Mouse (Mus musculus) liver, adult 2 months (tissue): Measurements from ENCODE around the gene Ankrd52. TPM values are rescaled to one million over a fixed set of nuclear protein-coding genes. Genes with fewer than 3 reads are reported as not detected.

Experiments
- DNase-seq: peaks from one replicate; pipeline ENCODE4 v3.0.0-alpha.2; 2011; ENCODE audit warnings: low read depth, low spot score; ENCODE audit errors: extremely low read depth
- H3K27ac ChIP-seq: fragments of 200-500 bp; replicated peaks from 2 replicates; pipeline ENCODE4 v1.5.1; 2012; ENCODE audit warnings: low read depth, mild to moderate bottlenecking, control low read depth, inconsistent platforms, low read length; ENCODE audit not compliant: insufficient read depth
- H3K27me3 ChIP-seq: fragments of 200-500 bp; 2 replicates; pipeline ENCODE4 v1.6.1; 2012; ENCODE audit warnings: mild to moderate bottlenecking, moderate library complexity, low read length, inconsistent platforms; ENCODE audit not compliant: control insufficient read depth, insufficient read depth
- H3K36me3 ChIP-seq: fragments of 200-500 bp; 2 replicates; pipeline ENCODE4 v1.6.1; 2012; ENCODE audit warnings: low read length, inconsistent platforms; ENCODE audit not compliant: control insufficient read depth, insufficient read depth
- H3K4me1 ChIP-seq: fragments of 200-500 bp; 2 replicates; pipeline ENCODE4 v1.6.1; 2011; ENCODE audit warnings: low read length; ENCODE audit not compliant: control insufficient read depth, insufficient read depth
- H3K4me3 ChIP-seq: fragments of 200-500 bp; 2 replicates; pipeline ENCODE4 v1.5.1; 2011; ENCODE audit warnings: low read depth, mild to moderate bottlenecking, control low read depth, low read length, moderate library complexity; ENCODE audit not compliant: insufficient read depth
- H3K79me2 ChIP-seq: fragments of 200-500 bp; 2 replicates; pipeline ENCODE4 v1.6.1; 2012; ENCODE audit warnings: inconsistent platforms, mild to moderate bottlenecking, low read length, moderate library complexity; ENCODE audit not compliant: control insufficient read depth, insufficient read depth
- H3K9ac ChIP-seq: fragments of 200-500 bp; 2 replicates; pipeline ENCODE4 v1.6.1; 2012; ENCODE audit warnings: low read depth, mild to moderate bottlenecking, control low read depth, inconsistent platforms, low read length
- CTCF ChIP-seq: fragments of 200-500 bp; IDR thresholded peaks from 2 replicates; pipeline ENCODE4 v1.5.1; 2011; ENCODE audit warnings: low read depth, low read length, control low read depth
- POLR2A ChIP-seq: fragments of 200-500 bp; IDR thresholded peaks from 2 replicates; pipeline ENCODE4 v1.6.1; 2011; ENCODE audit warnings: low read length, control low read depth; ENCODE audit not compliant: insufficient read depth; ENCODE audit errors: extremely low read depth
- WGBS: fragments of 180-500 bp; shearing (Covaris S2); methylation state at CpG from one replicate; pipeline ENCODE4 v1.1.7; 2018; 5-methylcytosine and 5-hydroxymethylcytosine counted together
- polyA plus RNA-seq: library from polyadenylated mRNA; depleted of rRNA; stranded (reverse); fragments of >200 nt; gene quantifications from 2 replicates; pipeline ENCODE4 v1.2.3, GENCODE M21; 2012
- total RNA-seq: library from RNA; depleted of rRNA; stranded (reverse); fragments of >200 nt; gene quantifications from 2 replicates; pipeline ENCODE4 v1.2.3, GENCODE M21; 2014

Ankrd52 gene
- total and polyA plus RNA-seq, 2 experiments, result 5.6 to 14.8 TPM

DNA sequence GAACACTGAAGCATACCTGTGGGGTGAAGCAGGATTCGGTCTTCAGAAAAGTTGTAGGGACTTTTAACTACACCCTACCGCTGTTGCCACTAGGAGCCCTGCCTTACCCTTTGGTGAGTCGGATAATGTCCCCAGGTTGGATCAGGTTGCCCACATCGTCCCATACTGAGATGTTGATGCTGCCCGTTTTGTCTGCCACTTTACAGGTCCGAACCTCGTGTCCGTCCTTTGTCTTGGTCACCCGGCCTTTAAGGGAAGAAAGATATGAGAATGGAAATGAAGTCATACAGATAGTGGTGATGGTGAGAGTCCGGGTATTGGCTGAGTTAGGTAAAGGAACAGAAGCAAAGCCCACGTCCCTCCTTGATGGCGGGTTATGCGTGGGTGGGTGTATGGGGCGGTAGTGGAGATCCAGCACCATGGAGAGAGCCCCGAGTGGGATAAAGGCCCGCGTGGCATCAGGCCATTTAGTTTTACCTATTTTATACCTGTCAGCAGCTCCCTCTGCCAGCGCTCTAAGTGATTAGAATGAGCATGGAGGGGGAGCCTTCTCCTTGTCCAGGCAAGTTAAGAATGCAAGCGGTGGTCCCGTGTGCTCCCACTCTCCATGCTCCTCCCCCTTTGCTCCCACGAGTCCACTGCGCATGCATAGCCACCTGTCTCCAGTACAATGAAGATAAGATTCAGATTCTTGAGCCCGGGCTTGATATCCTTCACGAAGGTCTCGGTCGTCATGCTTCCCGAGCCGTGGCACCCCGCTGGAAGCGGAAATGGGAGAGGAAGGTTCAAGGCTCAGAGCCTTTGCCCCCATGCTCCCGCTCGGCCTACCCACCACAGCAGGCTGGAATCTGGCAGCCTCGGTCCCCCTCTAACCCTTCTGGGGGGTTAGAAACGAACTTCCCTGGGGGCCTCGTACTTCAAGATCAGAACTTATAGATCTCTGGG, 31.9 kb downstream of the Ankrd52 start:
- no peak for DNase-seq
- peak overlapping the region; percentile 81 for H3K9ac ChIP-seq
- peaks cover 7% of the 10 kb centered on the region; the same call in 1 of the 2 replicates for H3K79me2 ChIP-seq
- H3K36me3 ChIP-seq, result no peaks in the 10 kb centered on the region; the same call in 1 of the 2 replicates
- peak overlapping the region; percentile 17 for H3K27ac ChIP-seq
- peaks cover 15% of the 10 kb centered on the region for H3K4me1 ChIP-seq
- no peak for TF ChIP-seq POLR2A
- TF ChIP-seq CTCF, result no peak
- H3K4me3 ChIP-seq, result peak overlapping the region; percentile 84
- H3K27me3 ChIP-seq, result no peaks in the 10 kb centered on the region
- 19% methylated on average over 35 of the region's 35 CpGs for WGBS

DNA sequence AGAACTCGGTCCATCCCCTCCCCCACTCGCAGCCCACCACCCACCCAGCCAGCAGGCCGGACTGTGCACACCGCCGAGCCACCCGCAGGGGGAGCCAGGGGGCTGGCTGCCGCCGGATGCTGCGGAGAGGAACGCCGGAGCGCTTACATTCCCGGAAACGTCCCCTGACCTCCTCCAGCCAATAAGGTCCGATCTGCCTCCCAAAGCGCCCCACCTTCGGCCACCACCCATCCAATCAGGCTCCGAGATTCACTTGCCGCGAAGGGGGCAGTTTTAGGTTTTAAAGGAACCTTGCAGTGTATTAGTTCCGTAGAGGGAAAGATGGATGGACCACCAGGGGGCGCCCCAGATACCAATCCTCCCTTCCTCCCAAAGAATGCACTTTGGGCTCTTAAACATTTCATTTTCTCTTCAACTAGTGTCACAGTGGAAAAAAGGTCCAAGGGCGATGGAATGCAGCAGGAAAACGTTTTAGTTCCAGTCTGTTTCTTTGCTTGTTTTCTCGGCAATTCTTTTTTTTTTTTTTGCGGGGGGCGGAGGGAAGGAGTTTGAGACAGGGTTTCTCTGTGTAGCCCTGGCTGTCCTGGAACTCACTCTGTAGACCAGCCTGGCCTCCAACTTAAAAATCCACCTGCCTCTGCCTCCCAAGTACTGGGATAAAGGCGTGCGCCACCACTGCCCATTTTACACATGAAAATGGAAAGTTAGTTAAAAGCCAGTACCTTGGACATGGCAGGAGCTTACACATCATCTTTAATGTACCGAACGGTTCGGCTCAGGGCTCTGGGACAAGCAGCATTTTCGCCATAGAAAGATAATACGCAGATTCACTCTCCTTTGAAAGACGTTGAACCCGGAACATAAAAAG, 33.0 kb downstream of the Ankrd52 start:
- DNase-seq, result peak; percentile 96
- Histone ChIP-seq H3K27me3 (no peaks in the 10 kb centered on the region), H3K27ac (peak overlapping the region; percentile 66), H3K79me2 (peaks cover 7% of the 10 kb centered on the region; the same call in 1 of the 2 replicates), H3K36me3 (no peaks in the 10 kb centered on the region; the same call in 1 of the 2 replicates), H3K9ac (peak overlapping the region; percentile 81), H3K4me1 (peaks cover 15% of the 10 kb centered on the region), H3K4me3 (peak overlapping the region; percentile 84)
- 5% methylated on average over 36 of the region's 36 CpGs for WGBS
- TF ChIP-seq POLR2A (peak; percentile 66; the same call in 1 of the 2 replicates), CTCF (peak; percentile 79)

DNA sequence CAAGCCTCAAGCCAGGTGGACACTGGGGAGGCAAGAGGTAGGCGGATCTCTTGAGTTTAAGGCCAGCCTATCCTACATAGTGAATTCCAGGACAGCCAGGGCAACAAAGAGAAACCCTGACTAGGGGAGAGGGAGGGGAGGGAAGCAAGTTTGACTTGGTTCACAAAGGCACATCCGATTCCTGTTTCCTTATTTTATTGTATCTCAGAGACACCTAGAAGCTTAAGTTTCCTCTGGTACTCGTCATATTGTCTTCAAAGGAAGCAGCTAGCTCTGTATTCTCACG, 33.6 kb downstream of the Ankrd52 start:
- H3K36me3 ChIP-seq, result peaks cover 3% of the 10 kb centered on the region; the same call in 1 of the 2 replicates
- peaks cover 7% of the 10 kb centered on the region; the same call in 1 of the 2 replicates for H3K79me2 ChIP-seq
- TF ChIP-seq CTCF (no peak), POLR2A (no peak)
- peak; percentile 43 for DNase-seq
- peaks cover 15% of the 10 kb centered on the region for H3K4me1 ChIP-seq
- H3K4me3 ChIP-seq, result peak overlapping the region; percentile 1; the same call in 1 of the 2 replicates
- WGBS, result 25% methylated on average over 4 of the region's 4 CpGs
- H3K27ac ChIP-seq, result peak overlapping the region; percentile 66
- no peaks in the 10 kb centered on the region for H3K27me3 ChIP-seq
- peak overlapping the region; percentile 43 for H3K9ac ChIP-seq

DNA sequence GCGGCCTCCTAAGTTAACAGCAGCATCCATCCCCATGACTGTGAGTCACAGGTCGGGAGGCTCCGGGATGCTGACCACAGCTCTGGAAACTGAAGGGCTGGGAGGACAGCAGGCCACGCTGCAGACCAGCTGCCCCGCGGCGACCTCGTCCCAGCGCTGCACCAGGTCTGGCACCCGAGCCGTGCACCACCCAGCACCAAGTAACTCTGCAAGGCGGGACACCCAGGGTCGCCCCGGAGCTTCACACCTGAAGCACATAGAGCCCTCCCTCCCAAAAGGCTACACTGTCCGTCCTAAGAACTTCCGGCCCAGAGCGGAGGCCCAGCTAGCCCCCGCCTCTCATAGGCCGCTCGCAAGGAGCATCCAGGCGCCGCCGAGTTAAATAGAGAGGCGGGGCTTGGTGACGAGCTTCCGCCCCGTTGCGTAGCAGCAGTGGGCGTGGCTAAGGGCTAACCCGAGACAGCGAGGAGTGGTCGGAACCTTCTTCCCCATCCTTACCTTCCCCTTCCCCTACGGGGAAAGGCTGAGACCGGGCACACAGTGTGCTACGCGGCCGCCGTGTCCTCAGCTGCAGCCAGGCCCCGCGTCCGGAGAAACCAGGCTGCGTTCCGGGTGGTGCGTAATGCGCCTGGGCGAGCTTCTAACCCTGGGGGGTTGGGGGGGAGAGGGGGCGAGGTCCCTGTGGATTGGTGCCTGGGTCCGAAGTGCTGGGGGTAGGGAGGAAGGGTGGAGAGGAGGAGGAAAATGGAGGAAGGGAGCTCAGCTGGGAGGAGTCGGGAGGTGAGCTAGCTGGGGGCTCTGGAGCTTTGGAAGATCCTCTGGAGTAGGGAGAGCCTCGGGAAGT, 34.5 kb downstream of the Ankrd52 start, which contains the start of the genes Nabp2 and Rnf41:
Gene Nabp2 (minus strand): TSS at position 282 of the 844 bp plus-strand sequence.
Gene Rnf41 (plus strand): TSS at position 447 of the 844 bp plus-strand sequence.
- DNase-seq, result peak; percentile 81
- Histone ChIP-seq H3K4me1 (peaks cover 15% of the 10 kb centered on the region), H3K4me3 (peak within 1 kb of the TSS; percentile 87), H3K79me2 (peaks cover 7% of the 10 kb centered on the region; the same call in 1 of the 2 replicates), H3K27ac (peak within 1 kb of the TSS; percentile 78), H3K27me3 (no peaks in the 10 kb centered on the region), H3K36me3 (peaks cover 4% of the 10 kb centered on the region; the same call in 1 of the 2 replicates), H3K9ac (peak within 1 kb of the TSS; percentile 88)
- no peak for TF ChIP-seq CTCF
- peak; percentile 41 for TF ChIP-seq POLR2A
- WGBS, result under 1% methylated on average over 49 of the region's 50 CpGs

DNA sequence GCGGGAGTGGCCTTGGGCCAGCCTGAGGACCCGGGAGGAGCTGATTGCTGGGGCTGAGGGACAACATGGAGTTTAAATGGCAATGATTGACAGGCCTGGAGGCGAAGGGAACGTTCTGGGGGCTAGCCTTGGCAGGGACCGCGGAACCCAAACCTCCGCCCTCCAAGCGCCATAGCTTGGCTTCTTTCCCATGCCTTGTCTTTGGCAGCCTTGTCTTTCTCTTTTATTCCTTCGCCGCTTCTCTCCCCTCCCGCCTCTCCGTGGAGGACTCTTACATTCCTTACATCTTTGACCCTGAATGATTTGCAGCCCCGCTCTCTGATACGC, 35.1 kb downstream of the Ankrd52 start:
- no peak for DNase-seq
- peak overlapping the region; percentile 36; the same call in 1 of the 2 replicates for H3K27ac ChIP-seq
- peaks cover 6% of the 10 kb centered on the region; the same call in 1 of the 2 replicates for H3K36me3 ChIP-seq
- WGBS, result 10% methylated on average over 14 of the region's 14 CpGs
- no peaks in the 10 kb centered on the region for H3K27me3 ChIP-seq
- peak overlapping the region; percentile 87 for H3K4me3 ChIP-seq
- peak overlapping the region; percentile 86 for H3K9ac ChIP-seq
- peaks cover 15% of the 10 kb centered on the region for H3K4me1 ChIP-seq
- TF ChIP-seq POLR2A (no peak), CTCF (no peak)
- peaks cover 7% of the 10 kb centered on the region; the same call in 1 of the 2 replicates for H3K79me2 ChIP-seq
